13 mouse cellular contexts compared by ENCODE assay signal in the genomic region with DNA sequence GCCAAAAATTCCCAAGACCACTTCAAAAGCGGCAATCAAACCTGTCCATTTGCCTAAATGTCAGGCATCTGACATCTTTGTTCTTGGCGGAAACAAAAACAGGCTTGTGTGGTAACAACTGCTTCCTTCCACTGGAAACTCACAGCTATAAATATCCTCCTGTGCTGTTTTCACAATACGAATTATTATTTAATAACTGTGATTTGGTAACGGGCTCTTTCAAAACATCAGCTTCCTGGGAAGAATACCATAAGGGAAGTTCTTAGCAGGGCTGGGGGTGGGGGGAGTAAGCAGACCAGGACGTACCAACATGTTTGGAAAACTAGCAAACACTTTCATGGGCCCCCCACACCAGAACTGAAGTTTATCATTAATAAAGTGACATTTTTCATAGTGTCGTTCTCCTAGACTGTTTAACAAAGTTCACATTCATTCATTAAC. TPM values are rescaled to one million over a fixed set of nuclear protein-coding genes. Genes with fewer than 3 reads are reported as not detected.
DNase-seq lines count a peak whose midpoint lies in the region; ATAC-seq and TF ChIP-seq lines count a peak whose summit lies in the region.
"Had no signal": no experiment of that assay in that cellular context is flagged by ENCODE, and none has a peak within 500 bp of the region (broad histone marks: within the 10 kb centered on the region; RNA-seq: fewer than 3 reads in every experiment).

No protein-coding gene starts in this region.

- ATAC-seq in embryonic facial prominence, embryonic 14.5 days (ENCODE audit: low read depth) = no peak
- ATAC-seq in liver, postnatal 0 days = peak; percentile 14; the same call in 1 of the 2 replicates
- peak; percentile 36; the same call in 1 of the 2 replicates for ATAC-seq in monocyte, adult 5-6 weeks (replicated peaks; ENCODE audit: insufficient number of reproducible peaks, low FRiP score, low TSS enrichment, poor library complexity, severe bottlenecking)
- no peak for ATAC-seq in megakaryocyte-erythroid progenitor cell, adult 5-6 weeks (replicated peaks; ENCODE audit: low FRiP score, low TSS enrichment, poor library complexity, severe bottlenecking)

- TF ChIP-seq CTCF in liver, postnatal 0 days (IDR thresholded peaks at IDR 0.05; ENCODE audit: low read depth) = no peak

- 37% methylated on average over 6 of the region's 6 CpGs for WGBS in embryonic facial prominence, embryonic 14.5 days
- 67% methylated on average over 6 of the region's 6 CpGs for WGBS in embryonic facial prominence, embryonic 10.5 days
- 34% methylated on average over 6 of the region's 6 CpGs for WGBS in liver, postnatal 0 days (ENCODE audit: insufficient replicate concordance)

- H3K9ac ChIP-seq in embryonic facial prominence, embryonic 14.5 days (ENCODE audit: low read depth, low read length) = no peak overlapping the region
- no peak overlapping the region for H3K9ac ChIP-seq in liver, postnatal 0 days (replicated peaks)
- H3K9ac ChIP-seq: midbrain, embryonic 12.5 days had no signal

- 0 out of 2 replicates have a peak, but pooled peaks cover 3% of the 10 kb centered on the region for H3K36me3 ChIP-seq in embryonic facial prominence, embryonic 14.5 days (ENCODE audit: control insufficient read depth, insufficient read depth, low read length)
- peaks cover 5% of the 10 kb centered on the region for H3K36me3 ChIP-seq in embryonic facial prominence, embryonic 10.5 days (replicated peaks)
- H3K36me3 ChIP-seq in liver, postnatal 0 days (replicated peaks; ENCODE audit: insufficient read depth, low read length) = no peaks in the 10 kb centered on the region
- H3K36me3 ChIP-seq: G1E had no signal

- H3K4me3 ChIP-seq in embryonic facial prominence, embryonic 14.5 days (ENCODE audit: low read depth, low read length) = no peak overlapping the region
- H3K4me3 ChIP-seq in embryonic facial prominence, embryonic 10.5 days = no peak overlapping the region
- H3K4me3 ChIP-seq in liver, postnatal 0 days (ENCODE audit: low read depth, low read length) = no peak overlapping the region
- H3K4me3 ChIP-seq: midbrain, embryonic 12.5 days had no signal

- no peaks in the 10 kb centered on the region for H3K27me3 ChIP-seq in embryonic facial prominence, embryonic 14.5 days (replicated peaks; ENCODE audit: control insufficient read depth, insufficient read depth, low read length)
- no peaks in the 10 kb centered on the region for H3K27me3 ChIP-seq in embryonic facial prominence, embryonic 10.5 days (replicated peaks; ENCODE audit: low read depth, poor library complexity, severe bottlenecking)
- no peaks in the 10 kb centered on the region for H3K27me3 ChIP-seq in liver, postnatal 0 days (ENCODE audit: insufficient read depth, low read length)
- H3K27me3 ChIP-seq: midbrain, embryonic 12.5 days had no signal

- H3K4me1 ChIP-seq in embryonic facial prominence, embryonic 14.5 days (ENCODE audit: control insufficient read depth, insufficient read depth, low read length) = peaks cover 54% of the 10 kb centered on the region
- H3K4me1 ChIP-seq in embryonic facial prominence, embryonic 10.5 days = peaks cover 63% of the 10 kb centered on the region
- peaks cover 36% of the 10 kb centered on the region for H3K4me1 ChIP-seq in liver, postnatal 0 days (ENCODE audit: insufficient read depth)

- no peaks in the 10 kb centered on the region for H3K9me3 ChIP-seq in embryonic facial prominence, embryonic 14.5 days (ENCODE audit: control insufficient read depth, low read length)
- no peaks in the 10 kb centered on the region for H3K9me3 ChIP-seq in embryonic facial prominence, embryonic 10.5 days
- H3K9me3 ChIP-seq in liver, postnatal 0 days (ENCODE audit: low read length) = no peaks in the 10 kb centered on the region
- H3K9me3 ChIP-seq: G1E; midbrain, embryonic 12.5 days had no signal

- 0 out of 2 replicates have a peak overlapping the region, but pooled peaks have one; percentile 22 for H3K27ac ChIP-seq in embryonic facial prominence, embryonic 14.5 days (replicated peaks; ENCODE audit: low read depth, low read length)
- H3K27ac ChIP-seq in embryonic facial prominence, embryonic 10.5 days (replicated peaks) = no peak overlapping the region
- H3K27ac ChIP-seq in liver, postnatal 0 days (ENCODE audit: low read depth) = peak overlapping the region; percentile 66
- H3K27ac ChIP-seq: midbrain, embryonic 12.5 days had no signal

- no peak overlapping the region for H3K4me2 ChIP-seq in embryonic facial prominence, embryonic 14.5 days (ENCODE audit: low read depth, low read length)
- H3K4me2 ChIP-seq in liver, postnatal 0 days (ENCODE audit: low read depth, low read length) = no peak overlapping the region
- H3K4me2 ChIP-seq: midbrain, embryonic 12.5 days had no signal

- no peak for DNase-seq in embryonic facial prominence, embryonic 14.5 days (ENCODE audit: low spot score)
- DNase-seq in embryonic facial prominence, embryonic 10.5 days (ENCODE audit: low spot score) = no peak
- DNase-seq in liver, postnatal 0 days = no peak
- DNase-seq in liver = no peak
- DNase-seq in kidney, postnatal 10 days = peak; percentile 57
- DNase-seq in left cerebral cortex, adult 9 months (ENCODE audit: low spot score in 2 of 2) = no peak
- DNase-seq: gastrocnemius, postnatal 14 days; heart, postnatal 10 days; right cerebral cortex, postnatal 25 days had no signal

- TF ChIP-seq EP300 in liver, postnatal 0 days (IDR thresholded peaks at IDR 0.05; ENCODE audit: low read depth) = peak; percentile 57; the same call in 1 of the 2 replicates

RNA-seq across cellular contexts. Expression of gene Ldlrad3, which starts 31.4 kb away (rescaled TPM):
- polyA plus RNA-seq in embryonic facial prominence, embryonic 14.5 days (2014; fragmentation: Nextera tagmentation; extraction: Ambion mirVana) = 48.2 and 48.8 TPM in 2 replicates
- 56.0 and 56.5 TPM in 2 replicates for polyA plus RNA-seq in embryonic facial prominence, embryonic 10.5 days (2016; fragmentation: Nextera tagmentation; extraction: Ambion mirVana)
- 3.8 and 4.6 TPM in 2 replicates for polyA plus RNA-seq in liver, postnatal 0 days (2015; fragmentation: Nextera tagmentation; extraction: Ambion mirVana)
- 99.1 to 119 TPM (median 107 TPM) in 3 replicates for total RNA-seq in monocyte, adult 5-6 weeks (2017)
- 1.7 and 2.7 TPM in 2 replicates for total RNA-seq in megakaryocyte-erythroid progenitor cell, adult 5-6 weeks (2014; fragmentation: Nextera tagmentation)
- total RNA-seq in megakaryocyte-erythroid progenitor cell, adult 5-6 weeks (2017) = 1.2 and 1.9 TPM in 2 replicates

Comparison
In these comparisons a context has a peak if more than half of its experiments do, and no peak if none do; other contexts are left out.
1. ATAC-seq: peak in liver, postnatal 0 days (single experiment) and monocyte, adult 5-6 weeks (single experiment); none in embryonic facial prominence, embryonic 14.5 days (single experiment) and megakaryocyte-erythroid progenitor cell, adult 5-6 weeks (single experiment).